Mouse (Mus musculus) retina, embryonic 14.5 days (tissue): ENCODE measurements around the gene Gm14139.
"Not testable (repeated sequence)": the region's sequence is repeated elsewhere in the genome, so short reads cannot be mapped to it uniquely, and the experiment has no call there.

Experiments used
- DNase-seq: peaks from one replicate; pipeline ENCODE4 v3.0.0-alpha.2; 2015; ENCODE audit warnings: low spot score

Gene Gm14139

GRCm38 (mm10) chr2:150181570-150181999, at the start of gene Gm14139:
Gene Gm14139, plus strand, starts transcription at chr2:150181755.
- DNase-seq: not testable (repeated sequence)

- DNase-seq: not testable (repeated sequence)
These were observed 49.6 kb upstream of the Gm14139 start for GRCm38 (mm10) chr2:150132002-150132401.

- no peak for DNase-seq
These were observed 48.8 kb upstream of the Gm14139 start for GRCm38 (mm10) chr2:150132773-150133172.

GRCm38 (mm10) chr2:150136435-150136897, 45.1 kb upstream of the Gm14139 start, which contains the start of gene Zfp120:
Gene Zfp120, minus strand, starts transcription at chr2:150136708.
- DNase-seq: peak; percentile 91

- no peak for DNase-seq
These were observed 14.9 kb upstream of the Gm14139 start for GRCm38 (mm10) chr2:150166703-150167102.

GRCm38 (mm10) chr2:150173833-150174232, 7.7 kb upstream of the Gm14139 start:
- no peak for DNase-seq

GRCm38 (mm10) chr2:150179579-150179978, 2.0 kb upstream of the Gm14139 start, which contains the start of gene Gm10770:
Gene Gm10770, minus strand, starts transcription at chr2:150179679.
- DNase-seq: not testable (repeated sequence)

- not testable (repeated sequence) for DNase-seq
These were observed 509 bp upstream of the Gm14139 start for GRCm38 (mm10) chr2:150181046-150181445.

- peak; percentile 61 for DNase-seq
These were observed 36.2 kb downstream of the Gm14139 start, which contains the start of gene Zfp937 for GRCm38 (mm10) chr2:150217600-150218362. Gene Zfp937, plus strand, starts transcription at chr2:150218073.

- DNase-seq: not testable (repeated sequence)
These were observed 36.8 kb downstream of the Gm14139 start for GRCm38 (mm10) chr2:150218363-150218725.

- DNase-seq: not testable (repeated sequence)
These were observed 41.7 kb downstream of the Gm14139 start for GRCm38 (mm10) chr2:150223263-150223662.
